Mouse (Mus musculus) thymus, postnatal 14 days (tissue): ENCODE results near the gene Gm29797.

Experiments
- DNase-seq: peaks from one replicate; pipeline ENCODE4 v3.0.0; 2021

Gene Gm29797

DNA sequence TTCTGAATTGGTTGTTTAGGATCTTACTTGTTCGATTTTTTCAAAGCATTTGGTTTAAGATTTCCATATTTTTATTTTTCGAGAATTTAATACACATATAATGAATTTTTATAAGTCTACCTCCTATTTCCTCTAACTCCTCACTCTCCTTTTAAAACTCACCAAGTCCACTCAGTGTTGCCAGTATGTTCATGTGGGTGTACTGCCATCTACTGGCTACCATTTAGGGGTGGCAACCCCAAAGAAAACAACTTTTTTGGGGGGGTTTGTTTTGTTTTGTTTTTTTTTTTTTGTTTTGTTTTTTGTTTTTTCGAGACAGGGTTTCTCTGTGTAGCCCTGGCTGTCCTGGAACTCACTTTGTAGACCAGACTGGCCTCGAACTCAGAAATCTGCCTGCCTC is 49.8 kb downstream of the Gm29797 start:
- DNase-seq, result peak; percentile 37
